Mouse (Mus musculus) G1E (cell line): Measurements from ENCODE around the gene Ak2.

Experiments used
- CTCF ChIP-seq: IDR thresholded peaks from 2 replicates; pipeline ENCODE4 v1.5.1; 2012; ENCODE audit warnings: low read depth, low read length, inconsistent platforms, mixed read lengths
- GATA1 ChIP-seq: IDR thresholded peaks from 2 replicates; pipeline ENCODE4 v1.6.1; 2012; ENCODE audit warnings: borderline replicate concordance, low read length, inconsistent platforms, mixed read lengths
- GATA2 ChIP-seq: IDR thresholded peaks from 2 replicates; pipeline ENCODE4 v1.6.1; 2012; ENCODE audit warnings: low read depth, low read length, inconsistent platforms, borderline replicate concordance
- POLR2AphosphoS5 ChIP-seq: IDR thresholded peaks from 2 replicates; pipeline ENCODE4 v1.6.1; 2012; ENCODE audit warnings: low read depth, low read length, inconsistent platforms; ENCODE audit not compliant: insufficient replicate concordance
- TAL1 ChIP-seq: conservative IDR thresholded peaks from 2 replicates; pipeline ENCODE4 v1.6.1; 2012; ENCODE audit warnings: low read depth, low read length, inconsistent platforms, mixed read lengths

DNA sequence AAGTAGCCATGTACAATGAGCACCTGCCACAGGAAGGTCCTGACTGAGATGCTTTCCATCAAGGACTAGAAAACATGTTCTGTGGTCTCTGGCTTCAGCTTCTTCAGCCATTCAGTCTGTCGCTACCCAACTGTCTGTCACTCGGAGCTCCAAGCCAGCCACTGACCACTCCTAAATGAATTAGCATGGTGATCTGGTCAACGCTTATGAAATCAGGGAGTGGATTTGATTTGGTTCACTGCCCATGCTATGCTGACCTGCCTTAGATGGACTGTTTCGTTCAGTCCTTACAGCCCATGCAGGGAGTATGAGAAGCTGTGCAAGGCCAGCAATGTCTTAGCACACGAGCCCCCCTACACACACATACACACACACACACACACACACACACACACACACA lies 37.9 kb upstream of the Ak2 start:
- TF ChIP-seq GATA1 (no peak), CTCF (no peak), GATA2 (no peak), POLR2AphosphoS5 (no peak), TAL1 (no peak)
